Mouse (Mus musculus): ENCODE data around the gene Vmn2r3. TPM values are rescaled to one million over a fixed set of nuclear protein-coding genes. Genes with fewer than 3 reads are reported as not detected.

The Vmn2r3 gene
- polyA plus RNA-seq, 1 experiment from 2014 or later: not detected

Other genes with a start within 250 kb of the Vmn2r3 start
- gene Vmn2r1, start 208.2 kb downstream of the Vmn2r3 start, polyA plus RNA-seq (2015; fragmentation: Nextera tagmentation; extraction: Ambion mirVana): not detected in 2 replicates
- not detected in 2 replicates for gene Vmn2r2, start 147.8 kb downstream of the Vmn2r3 start, polyA plus RNA-seq (2015; fragmentation: Nextera tagmentation; extraction: Ambion mirVana)
- not detected in 2 replicates for gene Vmn2r4, start 125.7 kb upstream of the Vmn2r3 start, polyA plus RNA-seq (2015; fragmentation: Nextera tagmentation; extraction: Ambion mirVana)
- not detected in 2 replicates for gene Vmn2r5, start 220.1 kb upstream of the Vmn2r3 start, polyA plus RNA-seq (2015; fragmentation: Nextera tagmentation; extraction: Ambion mirVana)